Mouse (Mus musculus) kidney, postnatal 14 days (tissue): ENCODE data around the gene Ube2d2b.

Experiments used
- DNase-seq: peaks from one replicate; pipeline ENCODE4 v3.0.0; 2022; ENCODE audit warnings: mixed read lengths

Gene Ube2d2b

DNA sequence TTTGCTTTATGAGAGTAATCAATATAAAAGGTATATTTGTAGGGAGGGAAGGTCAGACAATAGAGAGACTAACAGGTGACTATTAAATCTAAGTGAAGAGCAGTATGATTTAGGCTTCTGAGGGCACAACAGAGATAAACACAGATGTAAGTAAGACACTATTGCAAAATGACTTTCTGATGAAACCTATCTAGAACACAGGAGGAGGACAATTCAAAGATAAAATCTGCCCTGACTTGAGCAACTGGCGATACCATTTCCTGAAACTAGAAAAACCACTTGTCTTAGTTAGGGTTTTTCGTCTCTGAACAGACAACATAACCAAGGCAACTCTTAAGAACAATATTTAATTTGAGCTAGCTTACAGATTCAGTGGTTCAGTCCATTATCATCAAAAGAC, 25.6 kb downstream of the Ube2d2b start:
- DNase-seq, result no peak

DNA sequence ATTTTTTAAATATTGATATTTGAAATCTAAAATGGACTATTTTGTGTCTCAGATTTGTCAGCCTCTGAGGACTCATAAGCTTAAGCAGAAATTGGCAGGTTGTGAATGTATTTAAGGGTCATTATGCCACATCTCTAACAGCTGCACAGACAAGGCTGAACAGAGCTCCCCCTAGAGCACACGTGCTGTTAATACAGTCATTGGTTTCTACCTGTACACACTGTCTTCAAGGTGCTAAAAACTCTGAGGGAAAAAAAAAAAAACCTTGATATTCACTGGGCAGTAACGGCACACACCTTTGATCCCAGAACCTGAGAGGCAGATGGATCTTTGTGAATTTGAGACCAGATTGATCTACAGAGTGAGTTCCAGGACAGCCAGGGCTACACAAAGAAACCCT, 29.1 kb downstream of the Ube2d2b start:
- DNase-seq, result no peak

GRCm38 (mm10) chr5:107863971-107864370, 34.1 kb downstream of the Ube2d2b start:
- DNase-seq, result no peak

- DNase-seq, result peak; percentile 28
Measured at GRCm38 (mm10) chr5:107866127-107867126, 36.5 kb downstream of the Ube2d2b start.

- DNase-seq, result peak; percentile 78
Measured at GRCm38 (mm10) chr5:107867970-107868904, 38.3 kb downstream of the Ube2d2b start.

DNA sequence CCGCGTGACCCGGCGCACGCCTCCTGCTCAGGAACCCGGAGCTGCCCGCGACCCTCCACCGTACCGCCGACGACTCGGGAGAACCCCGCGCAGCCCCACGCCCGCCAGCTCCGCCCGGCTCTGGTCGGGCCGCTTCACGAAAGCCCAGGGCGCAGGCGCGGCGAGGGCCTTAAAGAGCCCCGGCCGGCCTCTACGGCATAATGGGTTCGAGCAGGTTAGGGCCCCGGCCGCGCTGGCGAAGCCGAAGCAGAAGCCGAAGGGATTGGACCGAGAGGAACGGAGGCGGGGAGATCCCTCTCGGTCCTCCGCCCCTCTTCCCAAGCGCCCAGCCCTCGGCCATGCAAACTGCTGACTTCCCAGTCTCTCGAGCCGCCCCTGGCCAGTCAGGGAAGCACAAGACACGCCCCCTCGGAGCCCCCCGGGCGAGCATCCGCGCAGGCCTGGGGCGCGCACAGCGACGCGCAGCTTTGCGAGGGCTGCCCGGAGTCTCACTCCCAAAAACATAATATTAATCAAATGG, 39.1 kb downstream of the Ube2d2b start:
- DNase-seq, result peak; percentile 97

DNA sequence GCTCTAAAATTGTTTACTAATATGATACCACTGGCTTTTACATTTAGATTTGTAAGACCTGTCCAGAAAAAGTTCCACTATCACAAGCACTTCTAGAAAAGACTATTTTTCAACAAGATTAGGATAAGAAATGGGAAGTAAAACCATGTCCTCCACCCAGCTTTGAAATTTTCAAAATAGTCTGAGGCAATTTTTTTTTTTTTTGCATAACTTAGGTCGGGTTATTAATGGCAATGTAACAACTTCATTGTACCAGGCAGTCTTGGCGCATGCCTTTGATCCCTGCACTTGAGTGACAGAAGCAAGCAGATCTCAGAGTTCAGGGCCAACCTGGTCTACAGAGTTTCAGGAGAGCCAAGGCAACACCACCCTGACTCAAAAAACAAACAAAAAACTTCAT, 39.8 kb downstream of the Ube2d2b start:
- no peak for DNase-seq

DNA sequence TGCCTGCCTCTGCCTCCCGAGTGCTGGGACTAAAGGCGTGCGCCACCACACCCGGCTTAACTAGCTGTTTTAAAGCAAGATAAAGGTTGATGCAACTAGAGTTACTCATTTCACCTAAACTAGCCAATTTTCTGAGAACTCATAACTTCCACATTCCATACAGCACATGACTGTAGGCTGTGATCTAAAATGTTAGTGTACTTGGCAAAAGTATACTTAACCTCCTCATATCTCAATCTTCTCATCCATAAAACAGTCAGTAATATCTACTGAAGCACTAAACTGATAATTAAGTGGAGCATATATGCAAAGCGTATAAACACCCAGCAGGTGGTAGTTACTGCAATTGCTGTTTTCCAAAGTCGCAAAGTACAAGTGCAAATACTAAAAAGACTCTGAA, 43.4 kb downstream of the Ube2d2b start:
- DNase-seq, result no peak

- no peak for DNase-seq
Measured at GRCm38 (mm10) chr5:107873886-107874302, 44.0 kb downstream of the Ube2d2b start.

DNA sequence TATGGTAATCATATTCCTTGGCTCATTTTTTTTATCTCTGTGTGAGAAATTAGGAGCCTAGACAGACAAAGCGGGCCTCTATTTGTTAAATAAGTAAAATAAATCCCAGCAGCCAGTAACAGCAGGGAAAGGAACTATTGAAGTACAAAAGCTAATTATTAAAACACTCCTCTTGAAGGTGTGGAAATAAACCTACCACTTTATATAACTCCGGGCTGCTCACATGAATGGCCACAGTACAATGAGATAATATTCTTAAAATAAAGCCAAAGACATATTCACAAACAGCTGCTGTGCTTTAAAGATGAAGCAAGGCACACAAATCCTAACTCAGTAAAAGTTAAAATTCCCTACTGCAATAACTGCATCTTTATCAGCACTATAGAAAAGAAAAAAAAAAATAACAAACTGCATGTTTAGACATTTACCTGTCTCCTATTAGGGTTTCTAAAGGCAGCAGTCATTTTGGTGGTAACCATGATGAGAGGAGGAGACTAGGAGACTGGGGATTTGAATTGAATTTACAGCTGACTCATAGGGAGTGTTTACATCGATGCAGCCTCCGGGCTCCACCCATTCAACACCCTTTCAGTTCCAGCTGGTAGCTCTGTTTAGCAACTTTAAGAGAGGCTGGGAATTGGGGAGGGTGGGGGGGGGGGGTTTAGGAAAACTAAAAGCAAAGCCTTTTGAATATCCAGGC, 44.8 kb downstream of the Ube2d2b start, which contains the start of gene Evi5:
TSS of gene Evi5 (minus strand) at position 547 of the 700 bp plus-strand sequence.
- peak; percentile 21 for DNase-seq

- DNase-seq, result peak; percentile 33
Measured at GRCm38 (mm10) chr5:107875261-107875611, 45.3 kb downstream of the Ube2d2b start.

DNA sequence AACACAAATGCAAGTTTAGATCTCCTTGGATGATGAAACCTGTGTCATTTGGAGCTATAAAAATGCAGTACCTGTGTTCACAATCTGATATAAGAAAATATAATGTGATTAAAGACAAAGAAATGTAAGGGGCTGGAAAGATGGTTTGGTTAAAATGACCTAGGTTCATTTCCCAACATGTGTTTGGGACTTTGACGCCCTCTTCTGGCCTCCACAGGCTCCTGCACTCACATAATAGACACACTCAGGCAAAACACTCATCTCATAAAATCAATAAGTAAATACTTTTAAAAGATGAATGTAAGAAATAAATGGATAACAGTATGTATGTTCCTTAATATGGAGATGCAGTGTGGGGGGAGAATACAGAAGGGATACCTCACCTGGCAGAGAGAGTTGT, 47.2 kb downstream of the Ube2d2b start:
- no peak for DNase-seq

GRCm38 (mm10) chr5:107880710-107881109, 50.8 kb downstream of the Ube2d2b start:
- peak; percentile 74 for DNase-seq
